Mouse (Mus musculus): ENCODE results near the gene Pbxip1.

Gene Pbxip1

GRCm38 (mm10) chr3:89435041-89435440 is 1.5 kb upstream of the Pbxip1 start:
- DNase-seq = no peak

DNA sequence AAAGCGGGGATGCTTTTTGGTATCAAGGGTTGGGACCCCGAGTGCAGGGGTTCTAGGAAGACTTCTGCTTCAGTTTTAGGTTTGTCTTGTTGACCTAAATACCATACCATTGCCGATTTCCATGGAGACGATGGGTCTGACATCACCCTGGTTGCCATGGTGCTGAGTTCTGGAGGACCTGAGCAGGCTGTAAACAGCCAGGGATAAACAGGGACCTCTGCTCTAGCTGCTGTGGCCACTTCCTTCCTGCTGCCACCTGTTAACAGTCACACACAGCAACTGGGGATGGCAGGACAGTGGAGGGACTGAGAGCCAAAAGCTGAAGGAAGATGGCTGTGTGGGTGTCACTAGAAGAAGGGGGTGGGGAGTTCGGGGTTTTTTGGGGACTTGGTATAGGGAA is 763 bp downstream of the Pbxip1 start:
- peak; percentile 49 for DNase-seq

DNA sequence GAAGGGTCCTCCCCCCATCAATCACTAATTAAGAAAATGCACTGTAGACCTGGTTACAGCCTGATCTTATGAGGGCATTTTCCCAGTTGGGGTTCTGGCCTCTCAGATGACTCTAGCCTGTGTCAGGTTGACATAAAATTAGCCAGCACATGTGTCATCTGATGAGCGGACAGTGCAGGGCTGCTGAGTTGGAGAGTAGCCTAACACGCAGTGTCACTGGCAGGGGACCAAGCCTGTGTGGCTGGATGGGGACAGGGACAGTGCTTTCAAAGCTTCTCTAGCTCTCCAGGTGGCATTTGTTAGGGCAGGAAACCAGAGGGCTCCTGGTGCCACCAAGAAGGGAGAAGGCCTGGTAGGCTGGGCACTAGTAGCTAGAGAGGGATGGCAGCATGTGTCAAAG is 4.2 kb downstream of the Pbxip1 start:
- no peak for DNase-seq

GRCm38 (mm10) chr3:89448720-89449537 is 12.4 kb downstream of the Pbxip1 start:
- peak; percentile 66 for DNase-seq

DNA sequence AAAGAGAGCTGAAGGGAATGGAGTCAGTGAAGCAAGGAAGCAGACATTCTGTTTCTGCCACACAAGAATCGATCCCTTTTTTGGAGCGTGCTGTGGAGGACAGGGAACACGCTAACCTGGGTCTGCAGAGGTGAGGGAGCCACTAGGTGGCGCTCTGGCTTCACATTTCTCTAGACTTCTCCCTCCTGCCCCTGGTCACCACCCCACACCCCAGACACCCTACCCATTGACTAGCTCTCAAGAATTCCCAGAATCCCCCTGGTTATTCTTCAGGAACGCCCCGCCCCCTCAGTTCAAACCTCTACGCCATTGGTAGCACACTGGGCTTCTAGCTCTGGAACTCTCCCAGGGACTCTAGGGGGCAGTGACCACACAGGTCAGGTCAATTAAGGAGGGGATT is 13.0 kb downstream of the Pbxip1 start:
- peak; percentile 82 for DNase-seq

- peak; percentile 16 for DNase-seq
Observed at GRCm38 (mm10) chr3:89451916-89452315, 15.4 kb downstream of the Pbxip1 start.

DNA sequence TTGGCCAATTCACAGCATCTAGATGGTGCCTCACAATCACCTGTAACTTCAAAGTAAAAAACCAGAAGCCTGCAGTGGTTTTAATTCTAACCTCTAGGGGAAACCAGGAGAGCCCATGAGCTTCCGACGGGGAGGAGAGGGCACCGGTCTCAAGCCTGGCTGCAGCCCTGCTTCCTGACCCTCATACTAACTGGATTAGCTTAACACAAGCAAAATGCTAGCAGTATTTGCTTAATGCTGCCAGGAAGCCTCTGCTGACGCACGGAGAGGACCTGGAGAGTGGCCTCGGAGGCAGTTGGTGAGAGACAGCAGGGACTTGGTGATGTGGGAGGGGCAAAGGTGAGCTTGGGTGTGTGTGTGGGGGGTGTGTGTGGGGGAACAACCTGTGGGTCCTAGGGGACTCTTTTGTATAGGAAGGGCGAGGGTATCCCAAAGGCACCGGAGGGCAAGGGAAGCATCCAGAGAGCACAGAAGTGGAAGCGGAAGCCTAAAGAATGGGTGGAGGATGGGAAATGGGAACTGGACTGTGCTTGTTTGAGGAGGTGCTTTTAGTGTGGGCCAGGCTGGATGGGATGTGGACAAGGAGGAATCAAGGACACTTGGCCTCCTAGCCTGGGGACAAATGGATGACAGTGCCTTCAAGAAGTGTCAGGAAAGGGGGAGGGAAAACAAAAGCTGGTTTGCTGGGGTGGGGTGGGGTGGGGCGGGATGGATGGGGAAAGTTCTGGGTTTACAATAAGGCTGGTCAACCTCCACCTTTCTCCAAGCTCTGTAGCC is 18.1 kb downstream of the Pbxip1 start, which contains the start of gene Pmvk:
Gene Pmvk (plus strand): TSS at position 141 of the 777 bp plus-strand sequence.
- DNase-seq = no peak

DNA sequence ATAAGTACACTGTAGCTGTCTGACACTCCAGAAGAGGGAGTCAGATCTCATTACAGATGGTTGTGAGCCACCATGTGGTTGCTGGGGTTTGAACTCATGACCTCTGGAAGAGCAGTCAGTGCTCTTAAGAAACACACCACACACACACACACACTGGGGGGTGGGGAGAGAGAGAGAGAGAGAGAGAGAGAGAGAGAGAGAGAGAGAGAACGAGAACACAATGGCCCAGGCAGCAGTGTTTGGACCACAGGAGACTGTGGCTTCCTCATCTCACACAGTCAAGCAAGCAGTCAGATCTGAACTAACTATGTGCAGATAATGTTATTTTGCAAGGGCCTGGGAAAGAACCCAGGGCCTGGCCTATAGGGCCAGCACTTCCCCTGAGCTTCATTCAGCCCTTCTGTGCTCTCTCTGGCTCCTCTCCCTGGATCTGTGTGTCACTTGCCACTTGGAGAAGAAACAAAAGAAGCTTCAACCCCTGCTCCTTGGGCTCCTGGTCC is 19.3 kb downstream of the Pbxip1 start:
- no peak for DNase-seq

GRCm38 (mm10) chr3:89456726-89457665 is 20.5 kb downstream of the Pbxip1 start:
- DNase-seq = peak; percentile 81

- no peak for DNase-seq
Observed at GRCm38 (mm10) chr3:89458372-89458964, 22.0 kb downstream of the Pbxip1 start.

DNA sequence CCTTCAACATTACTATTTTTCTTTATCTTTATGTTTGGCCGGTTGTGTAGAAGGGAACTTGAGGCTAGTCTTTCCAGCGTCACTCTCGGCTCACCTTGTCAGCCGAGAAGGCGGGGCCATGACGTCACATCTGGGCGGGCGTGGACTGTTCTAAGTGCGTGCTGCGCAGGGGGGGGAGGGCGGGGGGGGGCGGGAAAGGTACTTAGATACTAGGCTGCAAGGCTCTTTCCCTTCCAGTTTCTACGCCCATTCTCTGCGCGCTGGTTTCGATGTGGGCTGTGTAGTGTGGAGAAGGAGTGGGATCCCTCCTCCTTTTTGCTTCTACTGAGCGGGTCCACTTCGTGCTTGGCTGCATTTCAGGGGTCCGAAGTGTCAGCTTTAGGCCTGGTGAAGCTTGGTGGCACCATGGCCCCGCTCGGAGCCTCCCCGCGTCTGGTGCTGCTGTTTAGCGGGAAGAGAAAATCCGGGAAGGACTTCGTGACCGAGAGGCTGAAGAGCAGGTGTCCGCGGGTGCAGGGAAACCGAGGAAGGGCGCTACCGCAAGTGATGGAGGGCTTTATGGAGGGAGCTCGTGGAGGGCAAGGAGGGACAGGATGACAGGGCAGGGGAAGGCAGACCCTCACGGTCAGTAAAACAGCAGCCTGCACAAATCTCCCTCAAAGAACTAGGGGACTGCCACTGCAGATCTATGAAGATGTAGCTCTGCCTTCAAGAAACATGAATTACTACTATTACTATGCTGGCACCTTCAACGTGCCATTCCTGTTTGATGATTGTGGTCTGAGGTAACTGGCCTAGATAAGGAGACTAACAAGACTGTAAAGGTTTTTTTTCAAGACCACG is 22.7 kb downstream of the Pbxip1 start:
- DNase-seq = peak; percentile 97

DNA sequence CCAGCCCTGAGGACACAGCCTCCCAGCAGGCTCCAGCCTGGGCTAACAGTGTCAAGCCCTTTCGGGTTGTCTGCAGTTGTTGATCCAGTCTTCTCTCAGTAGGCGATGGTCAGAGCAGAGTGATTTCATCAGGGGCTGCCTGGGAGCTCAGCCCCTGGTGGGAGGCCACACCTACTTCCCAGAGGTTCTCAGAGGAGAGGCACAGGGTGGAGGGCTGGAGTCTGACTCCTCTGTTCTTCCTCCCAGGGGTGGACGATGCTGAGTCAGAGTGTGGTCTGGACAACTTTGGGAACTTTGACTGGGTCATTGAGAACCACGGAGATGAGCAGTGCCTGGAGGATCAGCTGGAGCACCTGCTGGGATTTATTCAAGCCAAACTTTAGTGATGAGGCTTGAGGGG is 31.8 kb downstream of the Pbxip1 start:
- no peak for DNase-seq

DNA sequence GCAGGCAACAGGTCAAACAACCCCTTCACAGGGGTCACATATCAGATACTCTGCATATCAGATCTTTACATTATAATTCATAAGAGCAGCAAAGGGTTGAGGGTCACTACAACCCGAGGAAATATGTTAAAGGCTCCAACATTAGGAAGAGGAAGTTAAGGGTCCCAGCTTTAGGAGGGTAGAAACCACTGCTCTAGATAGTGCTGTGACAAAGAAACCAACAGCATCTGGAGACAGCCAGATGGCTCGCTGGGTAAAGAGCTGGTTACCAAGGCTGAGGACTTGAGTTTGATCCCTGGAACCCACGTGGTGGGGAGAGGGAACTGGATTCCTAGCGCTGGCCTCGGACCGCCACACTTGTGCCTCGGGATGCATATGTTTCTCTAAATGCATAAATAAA is 35.8 kb downstream of the Pbxip1 start:
- no peak for DNase-seq

- no peak for DNase-seq
Observed at GRCm38 (mm10) chr3:89473838-89474237, 37.3 kb downstream of the Pbxip1 start.

DNA sequence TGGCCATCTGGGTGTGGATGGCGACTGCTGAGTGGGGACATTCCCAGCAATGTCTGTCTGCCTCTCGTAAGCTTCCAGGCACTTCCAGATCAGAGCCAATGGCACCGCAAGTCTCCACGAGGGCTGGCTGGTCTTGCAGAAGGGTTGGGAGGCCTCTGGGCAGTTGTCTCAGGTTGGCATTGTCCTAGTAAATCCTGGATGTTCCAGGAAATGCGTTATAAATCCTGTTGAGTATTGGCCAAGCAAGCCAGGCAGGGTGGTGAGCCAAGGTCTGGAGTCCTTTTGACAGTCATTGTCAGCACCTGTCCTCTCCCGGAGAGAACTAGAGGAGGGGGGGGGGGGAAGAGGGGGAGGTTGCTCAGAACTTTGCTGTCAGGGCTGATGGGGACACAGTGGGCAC is 42.5 kb downstream of the Pbxip1 start:
- no peak for DNase-seq

- DNase-seq = no peak
Observed at GRCm38 (mm10) chr3:89481488-89481887, 45.0 kb downstream of the Pbxip1 start.

GRCm38 (mm10) chr3:89482249-89482648 is 45.7 kb downstream of the Pbxip1 start:
- no peak for DNase-seq

GRCm38 (mm10) chr3:89484766-89485524 is 48.4 kb downstream of the Pbxip1 start:
- DNase-seq = peak; percentile 87

- no peak for DNase-seq
Observed at GRCm38 (mm10) chr3:89486111-89486510, 49.6 kb downstream of the Pbxip1 start.

DNA sequence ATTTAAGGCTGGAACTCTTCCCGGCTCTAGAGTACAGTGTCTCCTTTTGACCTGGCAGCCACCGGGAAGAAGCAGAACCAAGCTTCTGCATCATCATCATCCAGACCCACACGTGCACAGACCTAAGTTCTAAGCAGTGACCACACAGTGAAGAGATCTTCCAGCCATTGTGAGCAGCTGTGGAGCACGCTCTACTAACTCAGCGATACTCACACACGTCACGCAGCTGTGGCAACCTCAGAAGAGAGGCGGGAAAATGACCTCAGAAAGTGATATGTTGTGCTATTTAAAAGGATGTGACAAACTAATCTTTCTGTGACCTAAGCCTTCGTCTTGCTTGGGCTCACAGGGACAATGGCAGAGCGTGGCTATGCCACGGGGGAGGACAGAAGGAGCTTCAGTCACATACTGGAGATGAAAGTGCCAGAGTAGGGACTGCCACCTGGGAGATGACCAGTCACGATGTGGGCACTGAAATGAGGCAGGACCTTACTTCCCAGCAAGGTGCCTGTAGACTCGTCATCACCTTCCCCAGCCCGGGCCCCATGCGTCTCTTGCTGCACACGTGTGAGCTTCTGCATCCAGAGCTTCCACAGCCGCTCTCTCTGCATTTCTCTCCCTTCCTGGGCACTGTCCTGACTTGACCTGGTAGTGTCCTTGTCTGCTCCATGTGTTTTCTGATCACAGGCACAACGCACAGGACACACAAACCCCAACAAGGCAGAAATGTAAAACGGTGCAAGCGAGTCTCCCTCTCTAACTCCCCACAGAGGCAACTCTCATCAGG is 50.6 kb downstream of the Pbxip1 start:
- DNase-seq = no peak
